Mouse (Mus musculus) right cerebral cortex, adult 2 months (tissue): ENCODE data around the gene Prss47.

Source experiments
- DNase-seq, 2 experiments: peaks; one replicate each; pipeline ENCODE4 v3.0.0; 2021 to 2022; ENCODE audit warnings: low spot score in 2 of 2

The Prss47 gene

GRCm38 (mm10) chr13:65052660-65053059 lies at the start of gene Prss47:
TSS of gene Prss47 (minus strand) at chr13:65052760.
- DNase-seq = no peak

GRCm38 (mm10) chr13:65101232-65101631 lies 48.7 kb upstream of the Prss47 start:
- DNase-seq = no peak

- DNase-seq = no peak
These were observed 48.1 kb upstream of the Prss47 start for GRCm38 (mm10) chr13:65100678-65101077.

- DNase-seq = no peak
These were observed 44.5 kb upstream of the Prss47 start for GRCm38 (mm10) chr13:65097018-65097417.

GRCm38 (mm10) chr13:65095923-65096322 lies 43.4 kb upstream of the Prss47 start:
- DNase-seq = no peak

- no peak for DNase-seq
These were observed 17.4 kb upstream of the Prss47 start for GRCm38 (mm10) chr13:65069969-65070368.

GRCm38 (mm10) chr13:65035057-65035456 lies 17.5 kb downstream of the Prss47 start:
- no peak for DNase-seq

- DNase-seq = no peak
These were observed 19.8 kb downstream of the Prss47 start, which contains the start of gene Spata31d1c for GRCm38 (mm10) chr13:65032758-65033157. TSS of gene Spata31d1c (plus strand) at chr13:65033058.

GRCm38 (mm10) chr13:65011052-65011738 lies 41.4 kb downstream of the Prss47 start:
- DNase-seq = no peak

GRCm38 (mm10) chr13:65007971-65008370 lies 44.6 kb downstream of the Prss47 start:
- DNase-seq = no peak

GRCm38 (mm10) chr13:65006760-65007159 lies 45.8 kb downstream of the Prss47 start:
- DNase-seq = no peak

- no peak for DNase-seq
These were observed 47.1 kb downstream of the Prss47 start for GRCm38 (mm10) chr13:65005414-65005813.
